10 mouse cellular contexts compared by ENCODE assay signal in the genomic region with DNA sequence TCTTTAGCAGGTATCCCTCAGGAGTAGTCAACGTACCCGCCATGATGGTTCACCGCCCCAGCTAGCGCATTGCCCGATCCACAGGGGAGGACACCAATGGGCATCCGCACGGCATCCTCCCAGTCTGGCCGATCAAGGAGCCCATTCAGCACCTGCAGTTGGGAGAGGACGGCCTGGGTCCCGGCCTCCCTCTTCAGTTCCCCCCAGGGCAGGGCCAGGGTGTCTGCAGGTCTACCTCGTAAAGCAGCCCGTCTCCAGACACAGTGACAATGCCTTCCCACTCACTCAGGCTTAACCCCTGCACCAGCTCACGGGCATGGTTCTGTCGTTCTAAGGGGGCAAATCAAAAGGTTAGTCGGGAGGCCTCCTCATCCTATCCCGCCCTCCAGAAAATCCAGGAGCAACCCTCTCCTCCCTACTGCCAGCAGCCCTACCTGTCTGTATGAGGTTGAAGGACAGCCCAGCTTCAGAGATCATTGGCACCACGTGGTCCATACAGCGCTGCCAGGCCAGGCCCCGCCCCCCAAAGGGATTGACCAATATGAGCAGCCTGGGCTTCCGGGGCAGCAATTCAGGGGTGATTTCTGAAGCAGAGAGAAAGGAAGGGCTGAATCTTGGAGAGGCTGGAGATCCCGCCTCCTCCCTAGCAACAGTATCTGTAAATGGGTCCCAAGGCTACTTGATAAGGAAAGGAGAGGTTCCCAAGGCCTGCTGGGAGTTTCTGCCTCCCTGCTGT. TPM values are rescaled to one million over a fixed set of nuclear protein-coding genes. Genes with fewer than 3 reads are reported as not detected.
DNase-seq lines count a peak whose midpoint lies in the region; ATAC-seq and TF ChIP-seq lines count a peak whose summit lies in the region.
"Had no signal": no experiment of that assay in that cellular context is flagged by ENCODE, and none has a peak within 500 bp of the region (broad histone marks: within the 10 kb centered on the region; RNA-seq: fewer than 3 reads in every experiment).

No protein-coding gene starts in this region.

- peak overlapping the region; percentile 94 for H3K27ac ChIP-seq in kidney, adult 2 months (ENCODE audit: insufficient read depth, low read depth, low read length)
- H3K27ac ChIP-seq in kidney, embryonic 15.5 days: no peak overlapping the region
- H3K27ac ChIP-seq in intestine, embryonic 14.5 days (ENCODE audit: low read depth): peak overlapping the region; percentile 82; the same call in 1 of the 2 replicates
- H3K27ac ChIP-seq in hindbrain, embryonic 11.5 days (ENCODE audit: low read depth, low read length): no peak overlapping the region
- no peak overlapping the region for H3K27ac ChIP-seq in left cerebral cortex, adult 2 months

- no peak for ATAC-seq in kidney, embryonic 15.5 days (replicated peaks; ENCODE audit: low FRiP score)
- peak; percentile 17 for ATAC-seq in intestine, embryonic 14.5 days (replicated peaks; ENCODE audit: low FRiP score, low TSS enrichment, low read depth)
- ATAC-seq in hindbrain, embryonic 11.5 days (ENCODE audit: low FRiP score): no peak

- 65% methylated on average over 21 of the region's 21 CpGs for WGBS in kidney, adult 2 months
- WGBS in kidney, embryonic 15.5 days: 87% methylated on average over 21 of the region's 21 CpGs
- 81% methylated on average over 21 of the region's 21 CpGs for WGBS in intestine, embryonic 14.5 days
- WGBS in hindbrain, embryonic 11.5 days: 91% methylated on average over 20 of the region's 21 CpGs

- H3K9ac ChIP-seq in kidney, embryonic 15.5 days: no peak overlapping the region
- no peak overlapping the region for H3K9ac ChIP-seq in intestine, embryonic 14.5 days (ENCODE audit: low read length)
- no peak overlapping the region for H3K9ac ChIP-seq in hindbrain, embryonic 11.5 days (ENCODE audit: low read depth, low read length)

- DNase-seq in kidney, adult 2 months: peak; percentile 96
- DNase-seq in adrenal gland, postnatal 25 days: peak; percentile 76
- DNase-seq in intestine, embryonic 14.5 days (ENCODE audit: low spot score): peak; percentile 72
- peak; percentile 78 for DNase-seq in skeletal muscle tissue, adult 2 months (ENCODE audit: low read depth, low spot score)
- DNase-seq in hindbrain, embryonic 11.5 days (ENCODE audit: low spot score): no peak
- DNase-seq in left cerebral cortex, postnatal 25 days (ENCODE audit: low spot score in 2 of 2): no peak
- no peak for DNase-seq in left cerebral cortex, adult 2 months (ENCODE audit: extremely low spot score in 1 of 2, low spot score in 2 of 2)
- DNase-seq: liver had no signal

- no peaks in the 10 kb centered on the region for H3K27me3 ChIP-seq in kidney, adult 2 months (replicated peaks; ENCODE audit: control insufficient read depth, insufficient read depth, low read length)
- H3K27me3 ChIP-seq in kidney, embryonic 15.5 days: no peaks in the 10 kb centered on the region
- H3K27me3 ChIP-seq in intestine, embryonic 14.5 days (replicated peaks; ENCODE audit: control insufficient read depth, insufficient read depth, low read length): no peaks in the 10 kb centered on the region
- no peaks in the 10 kb centered on the region for H3K27me3 ChIP-seq in hindbrain, embryonic 11.5 days (ENCODE audit: control insufficient read depth, insufficient read depth, low read length)

- peak; percentile 41 for TF ChIP-seq POLR2A in kidney, adult 2 months (IDR thresholded peaks at IDR 0.05; ENCODE audit: low read depth, low read length)

- intact Hi-C loops in left cerebral cortex, postnatal 25 days (cut with DNase I): no loop called here
- intact Hi-C loops in left cerebral cortex, adult 2 months (cut with DNase I): no loop called here

- no peak for TF ChIP-seq CTCF in kidney, adult 2 months (conservative IDR thresholded peaks at IDR 0.05; ENCODE audit: insufficient read depth, insufficient read length, low read depth, low read length)
- no peak for TF ChIP-seq CTCF in left cerebral cortex, adult 2 months (IDR thresholded peaks at IDR 0.05)

- no peaks in the 10 kb centered on the region for H3K9me3 ChIP-seq in kidney, embryonic 15.5 days (replicated peaks)
- H3K9me3 ChIP-seq in intestine, embryonic 14.5 days (ENCODE audit: control insufficient read depth, low read length): no peaks in the 10 kb centered on the region
- H3K9me3 ChIP-seq in hindbrain, embryonic 11.5 days (ENCODE audit: control insufficient read depth, low read length): no peaks in the 10 kb centered on the region

- H3K4me2 ChIP-seq in kidney, embryonic 15.5 days: no peak overlapping the region
- no peak overlapping the region for H3K4me2 ChIP-seq in intestine, embryonic 14.5 days (ENCODE audit: low read length)
- H3K4me2 ChIP-seq in hindbrain, embryonic 11.5 days (replicated peaks; ENCODE audit: low read depth, low read length): no peak overlapping the region

- H3K4me3 ChIP-seq in kidney, adult 2 months (ENCODE audit: insufficient read depth, low read depth, low read length): no peak overlapping the region
- H3K4me3 ChIP-seq in kidney, embryonic 15.5 days (replicated peaks): no peak overlapping the region
- no peak overlapping the region for H3K4me3 ChIP-seq in intestine, embryonic 14.5 days (ENCODE audit: low read depth, low read length)
- H3K4me3 ChIP-seq in hindbrain, embryonic 11.5 days (ENCODE audit: low read depth, low read length): no peak overlapping the region
- no peak overlapping the region for H3K4me3 ChIP-seq in left cerebral cortex, adult 2 months

- peaks cover 16% of the 10 kb centered on the region; the same call in 1 of the 2 replicates for H3K36me3 ChIP-seq in kidney, adult 2 months (ENCODE audit: control insufficient read depth, insufficient read depth, low read length)
- H3K36me3 ChIP-seq in kidney, embryonic 15.5 days: peaks cover 45% of the 10 kb centered on the region
- H3K36me3 ChIP-seq in intestine, embryonic 14.5 days (ENCODE audit: control insufficient read depth, insufficient read depth, low read length): peaks cover 43% of the 10 kb centered on the region
- peaks cover 13% of the 10 kb centered on the region for H3K36me3 ChIP-seq in hindbrain, embryonic 11.5 days (ENCODE audit: control insufficient read depth, insufficient read depth, low read length)

- H3K4me1 ChIP-seq in kidney, adult 2 months (ENCODE audit: control insufficient read depth, insufficient read depth, low read length): peaks cover 46% of the 10 kb centered on the region
- peaks cover 57% of the 10 kb centered on the region for H3K4me1 ChIP-seq in kidney, embryonic 15.5 days
- H3K4me1 ChIP-seq in intestine, embryonic 14.5 days (replicated peaks; ENCODE audit: control insufficient read depth, insufficient read depth, low read length): peaks cover 40% of the 10 kb centered on the region
- peaks cover 36% of the 10 kb centered on the region for H3K4me1 ChIP-seq in hindbrain, embryonic 11.5 days (replicated peaks; ENCODE audit: control insufficient read depth, insufficient read depth, low read length)

RNA-seq across cellular contexts. Expression of gene Rpl18, which starts 3.1 kb away (rescaled TPM):
- polyA plus RNA-seq in kidney, adult 2 months (2012; rRNA removed): 955 and 1,014 TPM in 2 replicates
- 1,132 and 1,166 TPM in 2 replicates for polyA plus RNA-seq in kidney, embryonic 15.5 days (2015; fragmentation: Nextera tagmentation; extraction: Ambion mirVana)
- total RNA-seq in adrenal gland, postnatal 25 days (2021): 964 and 1,249 TPM in 2 replicates
- 1,434 and 1,450 TPM in 2 replicates for polyA plus RNA-seq in intestine, embryonic 14.5 days (2014; fragmentation: Nextera tagmentation; extraction: Ambion mirVana)
- 904 and 927 TPM in 2 replicates for polyA plus RNA-seq in hindbrain, embryonic 11.5 days (2014; fragmentation: Nextera tagmentation; extraction: Ambion mirVana)
- 100 to 1,000 TPM; 315 to 323 TPM for total RNA-seq in left cerebral cortex, postnatal 25 days (2021)
- total RNA-seq in left cerebral cortex, adult 2 months (2021): 100 to 1,000 TPM; 318 to 325 TPM

RNA-seq across cellular contexts. Expression of gene Sphk2, which starts 5.6 kb away (rescaled TPM):
- 57.2 and 68.3 TPM in 2 replicates for polyA plus RNA-seq in kidney, adult 2 months (2012; rRNA removed)
- polyA plus RNA-seq in kidney, embryonic 15.5 days (2015; fragmentation: Nextera tagmentation; extraction: Ambion mirVana): 28.1 and 33.7 TPM in 2 replicates
- 38.2 and 42.0 TPM in 2 replicates for total RNA-seq in adrenal gland, postnatal 25 days (2021)
- polyA plus RNA-seq in intestine, embryonic 14.5 days (2014; fragmentation: Nextera tagmentation; extraction: Ambion mirVana): 27.3 and 28.1 TPM in 2 replicates
- 13.6 and 17.6 TPM in 2 replicates for polyA plus RNA-seq in hindbrain, embryonic 11.5 days (2014; fragmentation: Nextera tagmentation; extraction: Ambion mirVana)
- 10 to 100 TPM; 29.7 to 29.8 TPM for total RNA-seq in left cerebral cortex, postnatal 25 days (2021)
- 10 to 100 TPM; 30.8 to 34.4 TPM for total RNA-seq in left cerebral cortex, adult 2 months (2021)

RNA-seq across cellular contexts. Expression of gene Dbp, which starts 7.3 kb away (rescaled TPM):
- polyA plus RNA-seq in kidney, adult 2 months (2012; rRNA removed): 106 and 116 TPM in 2 replicates
- 3.7 and 4.7 TPM in 2 replicates for polyA plus RNA-seq in kidney, embryonic 15.5 days (2015; fragmentation: Nextera tagmentation; extraction: Ambion mirVana)
- 282 and 444 TPM in 2 replicates for total RNA-seq in adrenal gland, postnatal 25 days (2021)
- polyA plus RNA-seq in intestine, embryonic 14.5 days (2014; fragmentation: Nextera tagmentation; extraction: Ambion mirVana): 3.7 and 4.0 TPM in 2 replicates
- 2.2 and 2.8 TPM in 2 replicates for polyA plus RNA-seq in hindbrain, embryonic 11.5 days (2014; fragmentation: Nextera tagmentation; extraction: Ambion mirVana)
- 100 to 1,000 TPM in 1 of 2 experiments, 10 to 100 TPM in 1; 66.2 to 147 TPM for total RNA-seq in left cerebral cortex, postnatal 25 days (2021)
- 100 to 1,000 TPM in 1 of 2 experiments, 10 to 100 TPM in 1; 60.3 to 104 TPM for total RNA-seq in left cerebral cortex, adult 2 months (2021)

RNA-seq across cellular contexts. Expression of gene Fam83e, which starts 8.8 kb away (rescaled TPM):
- polyA plus RNA-seq in kidney, adult 2 months (2012; rRNA removed): 0.19 and 0.35 TPM in 2 replicates
- 1.4 and 2.5 TPM in 2 replicates for polyA plus RNA-seq in kidney, embryonic 15.5 days (2015; fragmentation: Nextera tagmentation; extraction: Ambion mirVana)
- total RNA-seq in adrenal gland, postnatal 25 days (2021): 0.30 and 0.76 TPM in 2 replicates
- polyA plus RNA-seq in intestine, embryonic 14.5 days (2014; fragmentation: Nextera tagmentation; extraction: Ambion mirVana): 4.1 and 5.8 TPM in 2 replicates
- 0.80 TPM in 2 replicates for polyA plus RNA-seq in hindbrain, embryonic 11.5 days (2014; fragmentation: Nextera tagmentation; extraction: Ambion mirVana)
- under 1 TPM; 0.11 to 0.23 TPM for total RNA-seq in left cerebral cortex, postnatal 25 days (2021)
- under 1 TPM; 0.37 to 0.41 TPM for total RNA-seq in left cerebral cortex, adult 2 months (2021)

RNA-seq across cellular contexts. Expression of gene Car11, which starts 12.5 kb away (rescaled TPM):
- 8.1 and 8.3 TPM in 2 replicates for polyA plus RNA-seq in kidney, adult 2 months (2012; rRNA removed)
- polyA plus RNA-seq in kidney, embryonic 15.5 days (2015; fragmentation: Nextera tagmentation; extraction: Ambion mirVana): 8.6 and 8.8 TPM in 2 replicates
- total RNA-seq in adrenal gland, postnatal 25 days (2021): 15.7 and 15.8 TPM in 2 replicates
- polyA plus RNA-seq in intestine, embryonic 14.5 days (2014; fragmentation: Nextera tagmentation; extraction: Ambion mirVana): 7.3 and 8.2 TPM in 2 replicates
- polyA plus RNA-seq in hindbrain, embryonic 11.5 days (2014; fragmentation: Nextera tagmentation; extraction: Ambion mirVana): 8.8 and 9.9 TPM in 2 replicates
- total RNA-seq in left cerebral cortex, postnatal 25 days (2021): 100 to 1,000 TPM; 184 to 223 TPM
- total RNA-seq in left cerebral cortex, adult 2 months (2021): 100 to 1,000 TPM; 211 to 244 TPM
- total RNA-seq: neutrophil, adult 5-6 weeks had no signal

Comparison
In these comparisons a context has a peak if more than half of its experiments do, and no peak if none do; other contexts are left out.
1. H3K27ac ChIP-seq: peak in kidney, adult 2 months (single experiment) and intestine, embryonic 14.5 days (single experiment); none in kidney, embryonic 15.5 days (single experiment), hindbrain, embryonic 11.5 days (single experiment) and left cerebral cortex, adult 2 months (single experiment).
2. RNA of gene Dbp, which starts 7.3 kb away (polyA plus RNA-seq): 106 to 116 TPM in kidney, adult 2 months; 3.7 to 4.7 TPM in kidney, embryonic 15.5 days, 3.7 to 4.0 TPM in intestine, embryonic 14.5 days and 2.2 to 2.8 TPM in hindbrain, embryonic 11.5 days; every median in the first group is over 10 times any median in the second.
3. DNase-seq: peak in kidney, adult 2 months (single experiment), adrenal gland, postnatal 25 days (single experiment), intestine, embryonic 14.5 days (single experiment) and skeletal muscle tissue, adult 2 months (single experiment); none in hindbrain, embryonic 11.5 days (single experiment), left cerebral cortex, postnatal 25 days (0 of 2) and left cerebral cortex, adult 2 months (0 of 2).